Mouse (Mus musculus) heart, embryonic 15.5 days (tissue): ENCODE data around the gene 6030445D17Rik. TPM values are rescaled to one million over a fixed set of nuclear protein-coding genes. Genes with fewer than 3 reads are reported as not detected.

Experiments used
- ATAC-seq: fragments of 200-750 bp; cut with Nextera tagmentation; replicated peaks from 2 replicates; pipeline ENCODE4 v1.8.0; 2017; ENCODE audit warnings: low read depth, moderate TSS enrichment; ENCODE audit not compliant: insufficient number of reproducible peaks, insufficient read depth, low FRiP score
- H3K27ac ChIP-seq: fragments of 300-500 bp; sonication (generic); 2 replicates; pipeline ENCODE4 v1.5.1; 2015; ENCODE audit warnings: mild to moderate bottlenecking, inconsistent platforms
- H3K27me3 ChIP-seq: fragments of 300-500 bp; sonication (generic); 2 replicates; pipeline ENCODE4 v1.6.1; 2015; ENCODE audit warnings: inconsistent platforms
- H3K36me3 ChIP-seq: fragments of 300-500 bp; sonication (generic); 2 replicates; pipeline ENCODE4 v1.6.1; 2015; ENCODE audit warnings: mild to moderate bottlenecking, inconsistent platforms
- H3K4me1 ChIP-seq: fragments of 300-500 bp; sonication (generic); replicated peaks from 2 replicates; pipeline ENCODE4 v1.6.1; 2015; ENCODE audit warnings: inconsistent platforms
- H3K4me2 ChIP-seq: fragments of 300-500 bp; sonication (generic); 2 replicates; pipeline ENCODE4 v1.6.1; 2015; ENCODE audit warnings: inconsistent platforms, mild to moderate bottlenecking, moderate library complexity
- H3K4me3 ChIP-seq: fragments of 300-500 bp; sonication (generic); 2 replicates; pipeline ENCODE4 v1.5.1; 2015; ENCODE audit warnings: mild to moderate bottlenecking, inconsistent platforms
- H3K9ac ChIP-seq: fragments of 300-500 bp; sonication (generic); 2 replicates; pipeline ENCODE4 v1.6.1; 2015; ENCODE audit warnings: mild to moderate bottlenecking, inconsistent platforms
- H3K9me3 ChIP-seq: fragments of 300-500 bp; sonication (generic); replicated peaks from 2 replicates; pipeline ENCODE4 v1.6.1; 2016; ENCODE audit warnings: inconsistent platforms
- WGBS: fragments of 180-500 bp; shearing (Covaris S2); methylation state at CpG from one replicate; pipeline ENCODE4 v1.1.7; 2015; ENCODE audit warnings: mixed read lengths; 5-methylcytosine and 5-hydroxymethylcytosine counted together
- polyA plus RNA-seq: library from polyadenylated mRNA; unstranded; fragments of >200 nt; fragmentation: Nextera tagmentation; extraction: Ambion mirVana; gene quantifications from 2 replicates; pipeline ENCODE4 v1.2.1, GENCODE M21; 2015

Gene 6030445D17Rik
- 0.25 and 0.38 TPM in 2 replicates for polyA plus RNA-seq

DNA sequence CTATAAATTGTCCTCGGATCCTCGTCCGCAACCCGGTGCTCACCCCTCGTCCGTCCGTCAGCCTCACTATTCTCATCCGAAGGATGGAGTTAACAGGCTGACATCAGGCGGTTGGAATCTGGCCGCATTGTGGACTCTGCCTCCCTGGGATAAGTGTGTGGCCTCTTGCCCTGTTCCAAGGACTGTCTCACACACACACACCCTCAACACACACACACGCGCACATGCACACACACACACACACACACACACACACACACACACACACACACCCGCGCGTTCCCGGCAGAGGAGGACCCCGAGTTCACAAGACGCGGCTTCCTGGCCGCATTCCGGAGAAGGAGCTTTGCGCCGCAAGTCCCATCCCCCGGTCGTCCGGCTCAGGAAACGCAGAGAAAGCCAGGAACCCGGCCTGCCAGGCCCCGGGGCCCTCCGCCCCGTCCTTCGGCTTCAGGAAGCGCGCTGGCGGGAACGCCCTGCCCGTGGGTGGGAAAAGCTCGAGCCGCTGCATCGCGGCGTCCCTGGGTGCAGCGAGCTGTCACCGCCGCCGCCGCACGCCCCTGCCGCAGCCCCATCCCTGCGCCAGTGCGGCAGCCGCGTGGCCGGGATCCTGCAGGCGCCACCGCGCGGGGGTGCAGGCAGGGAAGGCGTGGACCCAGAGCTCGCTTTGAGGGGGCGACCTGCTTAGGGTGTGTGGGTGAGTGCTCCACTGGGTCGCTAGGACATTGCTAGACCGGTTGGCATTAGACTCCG, at the start of gene 6030445D17Rik:
Gene 6030445D17Rik, plus strand, starts transcription at position 165 of the 753 bp plus-strand sequence.
- ATAC-seq, result peak; percentile 77
- WGBS, result under 1% methylated on average over 60 of the region's 64 CpGs
- peak within 1 kb of the TSS; percentile 67 for H3K9ac ChIP-seq

DNA sequence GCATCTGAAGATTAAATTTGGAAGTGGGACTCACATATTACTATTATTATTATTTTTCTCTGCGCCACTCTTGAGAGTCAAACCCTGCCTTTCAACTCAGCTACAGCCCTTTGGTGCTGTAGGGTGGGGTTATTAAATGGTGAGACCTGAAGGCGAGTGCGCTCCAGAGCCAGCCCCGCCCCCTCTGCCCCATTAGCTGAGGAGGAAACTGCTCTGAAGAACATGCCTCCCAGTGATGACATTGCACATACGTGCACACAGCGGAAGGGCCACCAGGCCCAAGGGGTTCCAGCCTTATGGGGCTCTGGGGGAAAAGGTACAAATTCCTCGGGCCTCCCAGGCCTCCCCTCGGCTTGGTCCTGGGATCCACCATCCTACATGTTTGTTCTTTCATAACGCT, 46.6 kb upstream of the 6030445D17Rik start:
- ATAC-seq, result no peak
- Histone ChIP-seq H3K9me3 (no peaks in the 10 kb centered on the region), H3K27ac (no peak overlapping the region), H3K4me1 (0 out of 2 replicates have a peak, but pooled peaks cover 2% of the 10 kb centered on the region), H3K36me3 (no peaks in the 10 kb centered on the region), H3K9ac (no peak overlapping the region), H3K4me2 (no peak overlapping the region), H3K4me3 (no peak overlapping the region), H3K27me3 (peaks cover 12% of the 10 kb centered on the region)
- 85% methylated on average over 9 of the region's 9 CpGs for WGBS

More for the DNA sequence above, at the start of gene 6030445D17Rik:
- no peaks in the 10 kb centered on the region for H3K36me3 ChIP-seq
- peak within 1 kb of the TSS; percentile 94 for H3K4me2 ChIP-seq
- H3K4me1 ChIP-seq, result peaks cover 18% of the 10 kb centered on the region
- peak within 1 kb of the TSS; percentile 85 for H3K27ac ChIP-seq
- H3K9me3 ChIP-seq, result no peaks in the 10 kb centered on the region
- peak within 1 kb of the TSS; percentile 67 for H3K4me3 ChIP-seq
- no peaks in the 10 kb centered on the region for H3K27me3 ChIP-seq

DNA sequence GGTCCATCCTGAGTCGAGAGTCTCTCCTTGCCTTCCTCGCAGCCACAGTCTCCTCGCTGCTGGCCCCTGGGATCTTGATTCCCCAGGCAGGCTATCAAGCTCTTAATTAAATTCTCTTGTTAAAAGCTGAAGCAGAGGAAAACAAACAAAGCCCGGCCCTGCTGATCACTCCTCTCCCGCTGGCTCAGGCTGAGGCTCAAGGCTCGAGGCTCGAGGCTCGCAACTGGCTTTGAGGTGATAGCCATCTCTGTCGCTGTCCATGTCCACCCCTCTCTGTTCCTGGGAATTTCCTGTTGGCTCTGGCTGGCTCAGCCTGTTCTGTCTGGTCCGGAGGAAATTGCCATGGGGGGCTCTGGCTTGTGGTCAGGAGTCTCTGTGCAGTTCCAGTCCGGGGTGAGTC, 43.1 kb upstream of the 6030445D17Rik start:
- ATAC-seq, result no peak
- Histone ChIP-seq H3K4me1 (peaks cover 4% of the 10 kb centered on the region), H3K9me3 (no peaks in the 10 kb centered on the region), H3K27ac (no peak overlapping the region), H3K36me3 (no peaks in the 10 kb centered on the region), H3K4me2 (no peak overlapping the region), H3K4me3 (no peak overlapping the region), H3K27me3 (peaks cover 33% of the 10 kb centered on the region), H3K9ac (no peak overlapping the region)
- WGBS, result 13% methylated on average over 11 of the region's 11 CpGs

DNA sequence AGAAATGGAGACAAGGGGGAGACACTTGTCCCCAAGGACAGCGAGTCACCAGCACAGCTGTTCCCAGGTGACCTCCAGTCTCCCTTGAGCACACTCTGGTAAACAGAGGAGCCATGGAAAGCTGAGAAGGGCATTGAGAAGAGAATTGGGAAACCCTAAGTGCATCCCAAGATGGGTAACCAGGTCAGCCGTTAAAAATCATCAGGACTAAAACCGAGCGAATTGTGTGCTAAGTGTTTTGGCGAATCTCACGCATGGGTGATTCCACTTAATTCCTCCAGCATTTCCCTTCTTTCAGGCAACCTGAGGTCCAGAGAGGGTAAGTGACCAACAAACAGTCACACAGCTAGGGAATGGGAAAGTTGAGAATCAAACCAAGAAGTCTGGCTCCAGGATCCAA, 42.7 kb upstream of the 6030445D17Rik start:
- H3K27me3 ChIP-seq, result peaks cover 35% of the 10 kb centered on the region
- ATAC-seq, result no peak
- no peak overlapping the region for H3K27ac ChIP-seq
- H3K9me3 ChIP-seq, result no peaks in the 10 kb centered on the region
- H3K4me3 ChIP-seq, result no peak overlapping the region
- no peak overlapping the region for H3K9ac ChIP-seq
- H3K4me2 ChIP-seq, result no peak overlapping the region
- H3K4me1 ChIP-seq, result peaks cover 8% of the 10 kb centered on the region
- 74% methylated on average over 6 of the region's 6 CpGs for WGBS
- no peaks in the 10 kb centered on the region for H3K36me3 ChIP-seq

DNA sequence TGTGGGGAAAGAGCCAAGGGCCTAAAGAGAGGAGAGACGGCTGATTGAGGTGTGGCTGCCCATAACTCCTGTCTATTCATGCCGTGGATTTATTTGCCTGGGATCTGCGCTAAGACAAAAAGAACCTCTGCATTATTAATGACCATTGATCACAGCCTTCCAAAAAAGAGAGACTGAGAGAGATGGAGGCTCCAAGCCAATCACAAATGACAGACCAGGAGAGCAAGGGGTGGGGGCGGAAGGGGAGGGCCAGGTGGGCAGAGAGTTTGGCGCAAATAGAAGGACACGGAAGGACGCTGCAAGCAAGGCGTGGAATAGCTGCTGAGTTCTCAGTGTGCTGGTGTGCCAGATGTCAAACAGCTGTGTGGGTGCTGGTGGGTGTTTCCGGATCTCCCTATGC, 38.8 kb upstream of the 6030445D17Rik start, which contains the start of gene Htr1d:
Gene Htr1d, plus strand, starts transcription at position 301 of the 400 bp plus-strand sequence.
- Histone ChIP-seq H3K36me3 (no peaks in the 10 kb centered on the region), H3K9ac (peak within 1 kb of the TSS; percentile 38), H3K9me3 (no peaks in the 10 kb centered on the region), H3K4me3 (peak within 1 kb of the TSS; percentile 52), H3K27ac (no peak within 1 kb of the TSS), H3K4me1 (peaks cover 15% of the 10 kb centered on the region), H3K27me3 (peaks cover 48% of the 10 kb centered on the region), H3K4me2 (peak within 1 kb of the TSS; percentile 90)
- 69% methylated on average over 9 of the region's 9 CpGs for WGBS
- no peak for ATAC-seq

DNA sequence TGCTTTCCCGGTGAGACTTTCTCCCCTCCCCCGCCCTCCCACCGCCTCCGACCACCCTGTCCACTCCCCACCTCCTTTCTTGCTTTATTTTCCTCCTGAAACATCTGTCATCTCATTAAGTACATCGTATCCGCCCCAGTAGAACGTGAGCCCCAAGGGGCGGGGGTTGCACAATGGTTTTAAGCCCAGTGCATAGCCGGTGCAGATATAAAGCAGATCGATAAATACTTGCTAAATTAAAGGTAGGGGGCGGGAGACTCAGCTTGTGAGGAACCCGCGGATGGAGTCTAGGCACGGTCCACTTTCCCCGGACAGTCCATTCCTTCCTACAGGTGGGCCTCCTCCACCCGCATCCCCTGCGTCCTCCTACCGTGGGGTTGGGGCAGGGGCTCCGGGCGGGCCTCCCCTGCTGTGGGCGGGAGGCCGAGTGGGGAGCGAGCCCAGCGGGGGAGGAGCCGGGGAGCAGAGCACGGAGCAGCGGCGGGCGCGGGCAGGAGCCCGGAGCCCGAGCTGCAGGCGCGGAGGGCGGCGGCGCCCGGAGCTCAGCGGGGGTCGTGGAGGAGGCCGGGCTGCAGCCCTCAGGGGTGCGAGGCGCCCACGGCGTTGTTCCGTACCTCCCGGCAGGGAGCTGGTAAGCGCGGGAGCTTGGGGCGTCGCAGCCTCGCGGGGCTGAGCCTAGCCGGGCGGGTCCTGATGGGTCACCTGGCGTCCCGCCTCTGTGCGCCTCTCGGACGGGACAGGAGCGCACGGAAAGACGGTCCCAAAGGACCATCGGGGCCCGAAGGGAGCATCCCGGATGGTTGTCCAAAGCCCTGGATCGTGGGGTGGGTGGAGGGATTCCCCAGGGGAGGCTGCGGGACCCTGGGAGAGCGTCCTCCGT, 37.7 kb upstream of the 6030445D17Rik start:
- peak; percentile 42 for ATAC-seq
- no peak overlapping the region for H3K27ac ChIP-seq

DNA sequence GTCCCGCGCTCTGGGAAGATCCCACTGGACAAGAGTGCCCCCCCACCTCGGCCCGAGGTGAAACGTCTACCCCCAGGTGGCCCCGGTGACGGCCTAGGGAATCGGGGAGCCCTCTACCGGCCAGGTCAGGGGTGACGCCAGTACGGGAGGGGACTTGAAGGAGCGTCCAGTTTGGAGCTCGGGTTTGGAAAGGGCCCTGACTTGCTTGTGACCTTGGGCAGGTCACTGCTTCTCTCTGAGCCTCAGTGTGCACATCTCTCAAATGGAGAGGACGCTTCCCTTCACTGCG, 37.1 kb upstream of the 6030445D17Rik start:
- Histone ChIP-seq H3K9ac (peak overlapping the region; percentile 38), H3K27me3 (peaks cover 47% of the 10 kb centered on the region), H3K36me3 (no peaks in the 10 kb centered on the region), H3K27ac (no peak overlapping the region), H3K4me1 (peaks cover 13% of the 10 kb centered on the region), H3K4me3 (peak overlapping the region; percentile 52), H3K9me3 (no peaks in the 10 kb centered on the region), H3K4me2 (peak overlapping the region; percentile 90)
- ATAC-seq, result no peak
- 3% methylated on average over 15 of the region's 15 CpGs for WGBS

More for the DNA sequence above, 37.7 kb upstream of the 6030445D17Rik start:
- no peaks in the 10 kb centered on the region for H3K9me3 ChIP-seq
- peaks cover 47% of the 10 kb centered on the region for H3K27me3 ChIP-seq
- peak overlapping the region; percentile 52 for H3K4me3 ChIP-seq
- H3K9ac ChIP-seq, result peak overlapping the region; percentile 38
- no peaks in the 10 kb centered on the region for H3K36me3 ChIP-seq
- peak overlapping the region; percentile 90 for H3K4me2 ChIP-seq
- H3K4me1 ChIP-seq, result peaks cover 13% of the 10 kb centered on the region
- WGBS, result under 1% methylated on average over 70 of the region's 70 CpGs

DNA sequence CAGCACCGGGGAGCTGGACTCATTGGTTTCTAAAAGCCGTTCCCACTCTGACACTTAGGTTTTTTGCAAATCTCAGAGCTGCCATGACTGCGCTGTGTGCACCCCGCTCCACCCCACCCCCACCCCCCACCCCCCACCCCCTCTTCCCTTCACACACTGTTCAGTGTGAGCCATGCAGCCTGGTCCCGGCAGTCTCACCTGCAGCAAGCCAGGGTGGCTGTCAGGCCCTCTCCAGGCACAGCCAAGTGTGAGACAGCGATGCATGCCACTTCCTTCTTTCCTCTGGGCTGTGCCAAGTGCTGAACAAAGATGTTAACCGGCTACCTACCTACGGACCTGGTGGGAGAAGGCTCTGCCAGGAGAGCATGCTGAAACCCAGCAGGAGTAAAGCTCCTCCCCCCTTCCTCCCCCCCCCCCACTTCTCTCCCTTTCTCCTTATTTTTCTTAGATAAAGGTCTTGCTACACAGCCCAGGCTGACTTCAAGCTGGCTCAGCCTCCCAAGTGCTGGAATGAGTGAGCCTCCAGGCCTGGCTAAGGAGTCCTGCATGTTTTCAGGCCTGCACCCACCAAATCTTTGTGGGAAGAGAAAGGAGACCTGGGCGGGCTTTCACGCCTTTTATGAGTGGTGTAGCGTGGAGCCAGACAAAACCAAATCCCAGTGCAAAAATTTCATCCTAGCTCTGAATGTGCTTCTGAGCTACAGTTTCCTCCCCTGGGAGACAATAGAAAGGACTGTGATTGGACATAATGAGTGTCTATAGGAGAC, 31.3 kb upstream of the 6030445D17Rik start:
- ATAC-seq, result no peak; the same call in 1 of the 2 replicates
- peaks cover 13% of the 10 kb centered on the region; the same call in 1 of the 2 replicates for H3K27me3 ChIP-seq
- H3K27ac ChIP-seq, result 0 out of 2 replicates have a peak overlapping the region, but pooled peaks have one; percentile 45
- H3K4me2 ChIP-seq, result peak overlapping the region; percentile 6; the same call in 1 of the 2 replicates
- H3K9ac ChIP-seq, result no peak overlapping the region
- H3K36me3 ChIP-seq, result no peaks in the 10 kb centered on the region
- 0 out of 2 replicates have a peak, but pooled peaks cover 7% of the 10 kb centered on the region for H3K4me1 ChIP-seq
- no peaks in the 10 kb centered on the region for H3K9me3 ChIP-seq
- 33% methylated on average over 11 of the region's 11 CpGs for WGBS
- no peak overlapping the region for H3K4me3 ChIP-seq

DNA sequence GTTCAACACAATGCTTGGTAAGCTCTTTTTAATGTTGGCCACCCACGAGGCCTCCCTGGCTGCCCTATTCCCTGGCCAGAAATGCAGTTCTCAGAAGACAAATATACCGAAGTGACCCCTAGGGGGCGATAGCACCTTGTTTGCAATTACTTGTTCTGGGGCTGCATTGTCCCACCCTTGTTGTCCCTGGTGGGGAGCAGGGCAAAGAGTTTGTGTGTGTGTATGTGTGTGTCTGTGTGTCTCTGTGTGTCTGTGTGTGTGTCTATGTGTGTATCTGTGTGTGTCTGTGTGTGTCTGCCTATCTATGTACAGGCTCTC, 30.7 kb upstream of the 6030445D17Rik start:
- Histone ChIP-seq H3K4me2 (no peak overlapping the region), H3K4me1 (0 out of 2 replicates have a peak, but pooled peaks cover 7% of the 10 kb centered on the region), H3K9ac (no peak overlapping the region), H3K9me3 (no peaks in the 10 kb centered on the region), H3K4me3 (no peak overlapping the region), H3K27me3 (peaks cover 13% of the 10 kb centered on the region; the same call in 1 of the 2 replicates), H3K36me3 (no peaks in the 10 kb centered on the region), H3K27ac (0 out of 2 replicates have a peak overlapping the region, but pooled peaks have one; percentile 45)
- ATAC-seq, result no peak
- 5% methylated on average over 3 of the region's 3 CpGs for WGBS

DNA sequence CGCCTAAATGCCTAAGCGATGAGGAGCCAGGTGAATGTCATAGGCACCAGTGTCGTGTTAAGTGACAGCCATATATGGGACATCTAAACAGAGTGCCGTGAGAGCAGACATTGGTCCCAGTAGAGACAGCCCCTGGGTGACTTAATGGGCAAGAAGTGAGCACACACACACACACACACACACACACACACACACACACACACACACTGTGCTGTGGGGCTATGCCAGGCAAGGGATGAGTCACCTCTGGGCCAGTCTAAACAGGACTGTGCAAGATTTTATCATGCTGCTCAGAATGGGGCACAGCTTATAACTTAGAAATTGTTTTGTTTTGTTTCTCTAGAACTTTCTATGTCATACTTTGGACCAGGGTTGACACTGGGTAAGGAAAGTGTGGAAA, 28.0 kb upstream of the 6030445D17Rik start:
- Histone ChIP-seq H3K4me2 (no peak overlapping the region), H3K4me3 (no peak overlapping the region), H3K9me3 (no peaks in the 10 kb centered on the region), H3K36me3 (no peaks in the 10 kb centered on the region), H3K27me3 (peaks cover 9% of the 10 kb centered on the region; the same call in 1 of the 2 replicates), H3K27ac (no peak overlapping the region), H3K4me1 (0 out of 2 replicates have a peak, but pooled peaks cover 7% of the 10 kb centered on the region), H3K9ac (no peak overlapping the region)
- no peak for ATAC-seq
- 67% methylated on average over 4 of the region's 4 CpGs for WGBS

DNA sequence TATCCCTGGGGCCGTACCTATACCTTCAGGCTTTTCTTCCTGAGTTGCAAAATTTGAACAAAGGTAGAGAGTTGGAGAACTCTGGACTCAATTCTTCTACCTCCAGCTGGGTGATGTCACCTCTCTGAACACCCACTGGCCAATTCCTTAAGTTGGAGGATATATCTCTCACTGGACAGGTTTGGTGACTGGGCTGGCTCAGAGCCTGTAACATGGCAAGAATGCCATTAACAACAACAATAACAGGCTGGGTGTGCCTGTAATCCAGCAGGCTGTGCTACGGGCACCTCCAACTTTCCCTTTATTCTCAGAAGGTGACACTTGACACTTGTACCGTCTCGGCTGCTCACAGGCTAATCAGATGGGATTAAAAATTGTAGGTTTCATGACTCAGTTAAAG, 22.9 kb upstream of the 6030445D17Rik start:
- Histone ChIP-seq H3K27me3 (no peaks in the 10 kb centered on the region), H3K36me3 (no peaks in the 10 kb centered on the region), H3K9ac (no peak overlapping the region), H3K4me1 (no peaks in the 10 kb centered on the region; the same call in 1 of the 2 replicates), H3K4me2 (no peak overlapping the region), H3K9me3 (no peaks in the 10 kb centered on the region), H3K4me3 (no peak overlapping the region), H3K27ac (no peak overlapping the region)
- no peak for ATAC-seq
- WGBS, result 70% methylated on average over 4 of the region's 4 CpGs
